Mouse (Mus musculus): ENCODE measurements around the gene Kitl.

Gene Kitl

GRCm38 (mm10) chr10:100015370-100016325 lies at the start of gene Kitl:
Gene Kitl, plus strand, starts transcription at chr10:100015630.
- peak; percentile 74 for DNase-seq

GRCm38 (mm10) chr10:99972866-99973265 lies 42.6 kb upstream of the Kitl start:
- no peak for DNase-seq

- no peak for DNase-seq
These were observed 35.3 kb upstream of the Kitl start for GRCm38 (mm10) chr10:99980096-99980495.

GRCm38 (mm10) chr10:99980916-99981315 lies 34.5 kb upstream of the Kitl start:
- no peak for DNase-seq

GRCm38 (mm10) chr10:99981887-99982286 lies 33.5 kb upstream of the Kitl start:
- DNase-seq: no peak

GRCm38 (mm10) chr10:99986745-99987144 lies 28.7 kb upstream of the Kitl start:
- no peak for DNase-seq

- DNase-seq: no peak
These were observed 25.7 kb upstream of the Kitl start for GRCm38 (mm10) chr10:99989758-99990157.

GRCm38 (mm10) chr10:99992121-99992520 lies 23.3 kb upstream of the Kitl start:
- no peak for DNase-seq

GRCm38 (mm10) chr10:100001452-100001851 lies 14.0 kb upstream of the Kitl start:
- DNase-seq: no peak

- DNase-seq: no peak
These were observed 11.6 kb upstream of the Kitl start for GRCm38 (mm10) chr10:100003797-100004196.

- no peak for DNase-seq
These were observed 5.7 kb upstream of the Kitl start for GRCm38 (mm10) chr10:100009681-100010080.

- no peak for DNase-seq
These were observed 5.1 kb upstream of the Kitl start for GRCm38 (mm10) chr10:100010291-100010690.

GRCm38 (mm10) chr10:100014096-100014495 lies 1.3 kb upstream of the Kitl start:
- no peak for DNase-seq

- DNase-seq: peak; percentile 40
These were observed 888 bp downstream of the Kitl start for GRCm38 (mm10) chr10:100016326-100016709.

GRCm38 (mm10) chr10:100016941-100017770 lies 1.7 kb downstream of the Kitl start:
- no peak for DNase-seq

- DNase-seq: no peak
These were observed 2.3 kb downstream of the Kitl start for GRCm38 (mm10) chr10:100017771-100018070.

- no peak for DNase-seq
These were observed 3.1 kb downstream of the Kitl start for GRCm38 (mm10) chr10:100018493-100018892.

- no peak for DNase-seq
These were observed 4.1 kb downstream of the Kitl start for GRCm38 (mm10) chr10:100019246-100020195.

GRCm38 (mm10) chr10:100022090-100022834 lies 6.8 kb downstream of the Kitl start:
- no peak for DNase-seq

- DNase-seq: no peak
These were observed 7.3 kb downstream of the Kitl start for GRCm38 (mm10) chr10:100022835-100023093.

GRCm38 (mm10) chr10:100025665-100026064 lies 10.2 kb downstream of the Kitl start:
- DNase-seq: no peak

GRCm38 (mm10) chr10:100026778-100027177 lies 11.3 kb downstream of the Kitl start:
- peak; percentile 23 for DNase-seq
